Mouse (Mus musculus): ENCODE measurements around the gene Cxcr2.

DNA sequence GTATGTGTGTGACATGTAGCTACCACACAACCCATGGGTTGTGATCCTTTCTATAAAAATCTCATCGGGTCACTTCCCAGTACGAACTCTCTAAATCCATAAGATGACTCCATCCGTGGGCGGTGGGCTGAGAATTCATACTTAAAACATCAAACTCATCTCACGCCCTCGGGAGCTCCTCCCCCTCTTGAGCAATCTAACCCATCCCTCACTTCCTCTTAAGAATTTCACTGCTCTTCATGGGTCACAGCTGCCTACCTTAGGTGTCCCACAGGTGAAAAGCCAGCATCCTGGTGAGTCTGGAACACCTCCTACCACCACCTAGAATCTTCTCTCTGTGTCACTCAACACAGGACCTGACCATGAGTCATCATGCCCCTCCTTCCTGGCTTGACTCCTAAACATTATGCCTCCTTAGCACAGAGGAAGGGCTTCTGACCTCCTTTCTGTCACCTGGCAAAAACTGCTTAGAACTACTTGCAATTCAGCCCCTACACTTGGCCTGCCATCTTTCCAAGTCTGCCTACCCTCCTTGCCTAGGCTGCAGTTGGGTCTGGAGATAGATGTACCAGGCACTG, 1.7 kb downstream of the Cxcr2 start:
- TF ChIP-seq CTCF (IDR thresholded peaks at IDR 0.05; ENCODE audit: borderline replicate concordance, control insufficient read depth, extremely low read depth, insufficient read depth, low read length, poor library complexity) (no peak), POLR2A (IDR thresholded peaks at IDR 0.05; ENCODE audit: control insufficient read depth, extremely low read depth, insufficient read depth, low read length, poor library complexity) (no peak)
